Mouse (Mus musculus) layer of hippocampus, adult 18-20 months (tissue): Measurements from ENCODE around the gene Fam19a3. TPM values are rescaled to one million over a fixed set of nuclear protein-coding genes. Genes with fewer than 3 reads are reported as not detected.
A peak's percentile ranks its signal among the peaks of the same experiment; 100 is the strongest.
"Not testable (repeated sequence)": the region's sequence is repeated elsewhere in the genome, so short reads cannot be mapped to it uniquely, and the experiment has no call there.

Experiments
- DNase-seq, 2 experiments: peaks; one replicate each; pipeline ENCODE4 v3.0.0; 2022; ENCODE audit warnings: low spot score in 2 of 2
- total RNA-seq, 2 experiments: library from RNA; stranded (reverse); gene quantifications; 2 replicates each; pipeline ENCODE4 v1.2.3; 2021

The Fam19a3 gene
- total RNA-seq, 2 experiments from 2014 or later: not detected

DNA sequence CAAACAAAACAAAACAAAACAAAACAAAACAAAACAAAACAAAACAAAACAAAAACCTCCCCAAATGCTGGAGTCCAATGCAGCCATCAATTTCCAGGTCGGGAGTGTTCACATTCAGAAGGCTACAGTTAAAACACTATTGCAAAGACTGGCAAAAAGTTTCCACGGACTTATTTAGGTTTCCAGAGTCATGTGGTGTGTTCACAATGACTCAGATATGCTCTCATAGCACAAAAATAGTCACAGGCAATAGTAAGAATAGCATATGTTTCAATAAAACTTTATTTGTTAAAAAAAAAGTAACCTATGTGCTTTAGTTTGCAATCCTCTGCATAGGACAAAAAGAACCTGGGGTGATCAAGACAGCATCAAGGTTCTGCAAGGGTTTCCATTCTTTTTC is 14.5 kb downstream of the Fam19a3 start:
- DNase-seq: no peak

DNA sequence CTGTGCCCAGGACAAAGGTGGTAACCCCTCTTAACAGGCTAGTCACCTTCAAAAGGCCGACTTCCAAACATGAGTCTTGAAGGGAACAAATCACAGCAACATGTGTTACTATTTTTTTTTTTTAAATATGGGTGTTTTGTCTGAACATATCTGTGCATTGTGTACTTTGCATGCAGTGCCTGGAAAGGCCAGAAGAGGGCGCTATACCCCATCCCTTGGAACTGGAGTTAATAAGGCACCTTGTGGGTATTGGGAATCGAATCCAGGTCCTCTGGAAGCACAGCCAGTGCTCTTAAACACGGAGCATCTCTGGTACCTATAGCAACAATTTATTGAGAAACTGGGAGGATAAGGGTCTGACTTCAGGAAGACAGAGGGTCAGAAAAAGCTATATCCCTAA is 16.6 kb downstream of the Fam19a3 start:
- DNase-seq: no peak

DNA sequence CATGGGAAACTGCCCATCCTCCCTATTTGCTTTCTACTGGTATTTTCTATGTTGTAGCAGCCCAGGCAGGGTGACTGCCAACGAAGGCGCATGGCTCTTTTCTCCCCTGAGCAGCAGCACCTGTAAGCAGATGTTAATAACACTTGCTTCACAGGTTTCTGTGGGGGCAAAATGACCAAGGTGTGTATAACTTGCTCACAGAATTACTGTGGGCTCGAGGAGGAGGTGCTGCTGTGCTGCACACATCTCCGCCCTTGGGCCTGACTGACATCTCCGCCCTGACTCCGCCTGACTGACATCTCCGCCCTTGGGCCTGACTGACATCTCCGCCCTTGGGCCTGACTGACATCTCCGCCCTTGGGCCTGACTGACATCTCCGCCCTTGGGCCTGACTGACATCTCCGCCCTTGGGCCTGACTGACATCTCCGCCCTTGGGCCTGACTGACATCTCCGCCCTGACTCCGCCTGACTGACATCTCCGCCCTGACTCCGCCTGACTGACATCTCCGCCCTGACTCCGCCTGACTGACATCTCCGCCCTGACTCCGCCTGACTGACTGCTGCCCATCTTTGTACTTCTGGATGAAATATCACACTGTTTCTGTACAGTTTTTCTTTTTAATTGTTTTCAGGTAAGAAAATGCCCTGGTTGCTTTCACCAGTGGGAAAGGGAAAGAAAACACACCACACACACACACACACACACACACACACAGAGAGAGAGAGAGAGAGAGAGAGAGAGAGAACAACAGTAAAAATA is 19.4 kb downstream of the Fam19a3 start:
- not testable (repeated sequence) for DNase-seq

DNA sequence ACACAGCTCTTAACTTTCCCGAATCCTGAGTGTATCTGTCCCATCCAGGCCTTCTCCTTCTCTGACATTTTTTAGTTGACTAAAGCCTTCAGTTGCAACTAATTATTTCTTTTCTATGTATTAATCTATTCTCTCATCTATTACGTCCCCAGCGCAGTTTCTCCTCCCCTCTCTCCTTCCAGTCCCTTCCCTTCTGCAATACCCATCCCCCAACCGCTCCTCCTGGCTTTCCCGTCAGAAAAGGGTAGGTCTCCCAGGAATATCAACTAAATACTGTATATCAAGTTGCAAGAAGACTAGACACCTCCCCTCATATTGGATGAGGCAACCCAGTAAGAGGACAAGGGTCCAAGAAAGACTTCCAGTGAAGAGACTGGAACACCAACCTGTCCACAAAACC is 22.8 kb downstream of the Fam19a3 start:
- no peak for DNase-seq

DNA sequence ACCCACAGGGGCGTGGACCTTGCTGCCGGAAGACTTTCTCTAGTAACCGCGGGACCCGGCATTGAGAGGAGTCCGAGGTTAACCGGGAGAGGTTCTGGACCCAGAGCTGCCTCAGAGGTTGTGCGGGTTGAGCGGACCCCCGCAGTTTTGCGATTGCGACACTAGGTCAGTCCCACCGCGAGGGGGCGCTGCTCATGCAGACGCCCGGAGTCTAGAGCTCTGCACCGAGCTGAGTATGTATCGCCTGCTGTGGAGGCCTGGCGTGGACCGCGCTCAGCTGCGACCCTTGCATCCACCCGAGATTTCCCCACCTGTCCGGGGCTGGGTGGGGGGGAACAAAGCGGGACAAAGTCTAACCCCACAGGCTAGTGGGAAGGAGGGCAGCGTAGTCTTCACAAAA is 23.2 kb downstream of the Fam19a3 start:
- DNase-seq: peak; percentile 37 to 71

DNA sequence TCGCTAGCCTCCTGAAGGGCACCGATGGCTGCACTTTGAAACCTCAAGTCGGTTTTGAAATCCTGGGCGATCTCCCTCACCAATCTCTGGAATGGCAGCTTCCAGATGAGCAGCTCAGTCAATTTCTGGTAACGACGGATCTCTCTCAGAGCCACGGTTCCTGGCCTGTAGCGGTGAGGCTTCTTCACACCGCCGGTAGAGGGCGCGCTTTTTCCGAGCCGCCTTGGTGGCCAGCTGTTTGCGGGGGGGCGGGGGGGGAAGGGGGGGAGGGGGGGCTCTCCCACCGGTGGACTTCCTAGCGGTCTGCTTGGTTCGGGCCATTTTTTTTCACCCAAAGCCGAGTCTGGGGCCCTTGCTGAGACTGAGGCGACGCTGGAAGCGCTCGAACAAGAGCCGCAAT is 28.8 kb downstream of the Fam19a3 start:
- not testable (repeated sequence) for DNase-seq

DNA sequence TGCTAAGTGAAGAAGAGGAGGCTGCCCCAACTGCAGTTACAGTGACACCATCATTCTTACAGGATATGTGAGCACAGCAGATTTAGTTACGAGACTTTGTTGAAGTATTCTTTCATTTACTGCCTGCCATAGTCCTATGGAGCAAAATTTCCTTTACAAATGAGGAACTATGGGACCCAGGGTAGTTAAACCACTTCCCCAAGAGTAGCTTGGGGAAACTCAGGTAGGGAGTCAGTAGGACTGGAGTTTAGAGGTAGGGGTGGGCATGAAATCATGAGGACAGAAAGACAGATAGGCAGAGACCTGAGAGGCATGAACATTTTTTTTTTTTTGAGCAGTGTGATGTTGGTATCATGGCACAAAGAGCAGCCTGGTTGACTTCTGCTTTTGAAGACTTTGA is 37.8 kb downstream of the Fam19a3 start:
- no peak for DNase-seq

DNA sequence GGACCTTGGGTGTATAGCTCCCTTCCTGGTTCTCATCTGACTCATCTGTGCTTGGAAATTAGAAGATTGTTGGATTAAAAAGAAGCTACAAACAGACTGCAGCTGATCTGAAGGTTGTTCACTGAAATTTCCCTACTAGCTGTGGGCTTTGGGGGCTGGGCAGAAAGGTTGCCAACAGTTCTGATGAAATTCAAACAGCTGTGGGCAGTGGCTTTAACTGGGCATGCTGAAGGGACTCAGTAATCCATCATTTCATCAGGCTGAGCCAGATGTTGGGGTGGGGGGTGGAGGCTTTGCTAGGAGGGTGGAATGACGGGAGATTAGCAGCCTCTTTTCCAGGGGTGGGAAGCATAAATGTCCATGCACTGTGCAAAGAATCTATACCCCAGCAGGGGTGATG is 38.5 kb downstream of the Fam19a3 start:
- no peak for DNase-seq

DNA sequence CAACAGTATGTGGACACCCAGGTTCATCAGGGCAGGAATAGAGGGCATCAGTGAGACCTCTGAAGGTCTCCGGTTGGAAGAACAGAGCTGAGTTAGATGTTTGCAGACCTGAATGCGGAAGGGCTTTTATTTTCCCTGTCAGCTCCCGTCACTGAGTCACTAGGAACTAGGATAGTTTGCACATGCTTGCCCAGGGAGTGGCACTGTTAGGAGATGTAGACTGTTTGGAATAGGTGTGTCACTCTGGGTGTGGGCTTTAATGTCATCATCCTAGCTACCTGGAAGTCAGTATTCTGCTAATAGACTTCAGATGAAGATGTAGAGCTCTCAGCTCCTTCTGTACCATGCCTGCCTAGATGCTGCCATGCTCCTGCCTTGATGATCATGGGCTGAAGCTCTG is 39.7 kb downstream of the Fam19a3 start:
- no peak for DNase-seq

DNA sequence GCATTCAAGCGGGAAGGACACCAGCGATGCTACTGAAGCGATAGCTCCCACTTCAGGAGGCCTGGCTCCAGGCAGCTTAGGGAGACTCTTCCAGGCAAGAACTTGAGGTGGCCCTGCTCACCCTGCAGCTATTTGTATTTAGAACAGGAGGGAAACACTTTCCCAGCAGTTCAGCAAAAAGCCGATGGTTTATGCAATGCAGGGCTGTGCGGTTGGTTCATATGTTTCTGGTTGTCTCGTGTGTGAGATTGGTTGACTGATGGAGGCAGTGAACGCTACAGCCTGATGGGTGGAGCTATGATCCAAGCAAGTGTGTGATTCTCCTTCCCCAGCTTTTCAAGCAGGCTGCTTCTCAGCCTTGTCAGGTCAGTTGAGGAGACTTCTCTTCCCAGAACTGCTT is 47.0 kb downstream of the Fam19a3 start:
- no peak for DNase-seq

DNA sequence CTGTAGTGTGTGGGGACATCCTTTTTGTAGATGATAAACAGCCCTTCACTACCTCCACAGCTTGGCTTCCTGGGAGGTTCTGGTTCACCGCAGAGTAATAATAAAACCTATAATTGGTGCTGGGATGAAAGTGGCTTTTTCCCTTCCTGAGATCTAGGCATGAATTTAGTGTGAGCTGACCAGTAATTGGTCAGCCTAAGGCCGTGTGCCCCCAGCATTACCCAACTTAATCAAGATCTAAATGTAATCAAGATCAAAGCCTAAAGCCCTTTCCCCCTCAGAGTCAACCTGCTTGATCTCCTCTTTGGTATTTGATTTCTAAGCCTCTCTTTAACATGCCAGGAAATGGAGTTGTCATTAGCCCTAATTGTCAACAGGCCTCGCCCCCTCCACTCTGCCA is 48.7 kb downstream of the Fam19a3 start:
- DNase-seq: no peak

DNA sequence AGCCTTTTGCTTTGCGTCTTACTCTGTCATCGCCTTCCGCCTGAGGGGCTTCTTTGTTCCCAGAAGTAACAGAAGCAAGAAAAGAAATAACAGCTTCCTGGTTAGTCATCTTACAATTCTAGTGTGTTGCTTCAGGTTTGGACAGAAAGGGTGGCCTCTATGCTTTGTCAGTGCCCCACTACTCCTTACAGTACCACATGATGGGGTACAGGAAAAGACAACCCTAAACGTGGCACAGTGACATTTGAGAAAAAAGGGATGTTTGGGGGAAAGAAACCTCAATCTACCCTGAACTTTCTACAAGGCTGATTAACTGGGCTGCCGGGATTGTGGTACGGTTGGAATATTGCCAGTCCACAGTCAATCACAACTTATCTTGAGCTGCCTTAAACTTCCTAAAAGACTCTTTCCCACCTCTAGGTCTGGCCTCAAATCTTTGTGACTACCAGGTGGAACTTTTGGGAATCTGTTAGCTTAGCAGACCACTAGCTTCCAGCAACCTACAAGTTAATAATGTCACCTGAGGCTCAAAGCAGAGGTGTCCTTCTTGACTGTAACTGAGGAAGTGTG is 52.3 kb downstream of the Fam19a3 start:
- DNase-seq: no peak

Other genes with a start within 250 kb of the Fam19a3 start
- gene Slc16a1, start 143.2 kb downstream of the Fam19a3 start, total RNA-seq: 10 to 100 TPM; 24.8 to 25.2 TPM
- gene Ppm1j, start 784 bp downstream of the Fam19a3 start, total RNA-seq: under 1 TPM; 0.37 to 0.38 TPM
- gene Rhoc, start 6.5 kb upstream of the Fam19a3 start, total RNA-seq: 10 to 100 TPM; 20.5 to 21.6 TPM
- 1 to 10 TPM; 7.9 to 9.7 TPM for gene Mov10, start 36.7 kb upstream of the Fam19a3 start, total RNA-seq
- gene St7l, start 82.2 kb upstream of the Fam19a3 start, total RNA-seq: 10 to 100 TPM; 38.3 to 38.4 TPM
- 10 to 100 TPM; 29.5 to 41.2 TPM for gene Capza1, start 82.7 kb upstream of the Fam19a3 start, total RNA-seq
- gene Wnt2b, start 180.1 kb upstream of the Fam19a3 start, total RNA-seq: under 1 TPM; 0.28 to 0.40 TPM